Mouse (Mus musculus): ENCODE data around the gene Nvl.

GRCm38 (mm10) chr1:181063991-181064390, 80.0 kb downstream of the Nvl start:
- TF ChIP-seq CTCF (IDR thresholded peaks at IDR 0.05; ENCODE audit: extremely low read depth, insufficient read depth, insufficient read length, insufficient replicate concordance) (no peak), POLR2A (IDR thresholded peaks at IDR 0.05; ENCODE audit: low read depth, low read length) (no peak)

Measured in spleen, adult 2 months (tissue).